Mouse (Mus musculus) megakaryocyte, embryonic 14.5 days (primary cell): ENCODE data around the gene Nxpe5.

Experiments used
- FLI1 ChIP-seq: IDR thresholded peaks from 2 replicates; pipeline ENCODE4 v1.6.1; 2012; ENCODE audit warnings: low read length, inconsistent platforms, mixed read lengths
- GATA1 ChIP-seq: IDR thresholded peaks from 3 replicates; pipeline ENCODE4 v1.6.1; 2012; ENCODE audit warnings: mixed read lengths, low read length, inconsistent platforms, borderline replicate concordance

GRCm38 (mm10) chr5:138264207-138264578, 38.5 kb downstream of the Nxpe5 start:
- no peak for TF ChIP-seq FLI1
- TF ChIP-seq GATA1 = no peak
